ENCODE assay signal across 9 mouse cellular contexts in the genomic region with DNA sequence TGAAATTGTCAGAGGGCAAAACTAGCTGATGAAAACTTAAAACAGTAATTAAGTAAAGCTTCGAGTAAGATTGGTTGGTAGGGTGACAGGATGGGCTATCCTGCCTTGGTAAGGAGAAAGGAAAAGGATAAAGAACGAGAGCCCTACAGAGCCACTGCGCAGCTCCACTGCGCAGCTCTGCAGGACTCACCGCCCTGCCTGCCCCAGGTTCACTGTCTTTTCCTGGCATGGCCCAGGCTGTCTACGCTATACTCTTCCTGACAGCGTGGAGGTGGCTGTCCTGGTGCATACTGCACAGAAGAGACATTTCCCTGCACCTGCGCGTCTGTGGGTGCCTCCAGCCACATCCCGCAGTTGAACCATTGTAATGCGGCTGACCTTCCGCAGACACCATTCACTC.
DNase-seq lines count a peak whose midpoint lies in the region; ATAC-seq and TF ChIP-seq lines count a peak whose summit lies in the region.
"Had no signal": no experiment of that assay in that cellular context is flagged by ENCODE, and none has a peak within 500 bp of the region (broad histone marks: within the 10 kb centered on the region; RNA-seq: fewer than 3 reads in every experiment).

No protein-coding gene starts in this region.

- no peaks in the 10 kb centered on the region for H3K4me1 ChIP-seq in heart, embryonic 12.5 days (replicated peaks)
- H3K4me1 ChIP-seq in cerebellum, adult 2 months (ENCODE audit: control insufficient read depth, insufficient read depth, low read length) = no peaks in the 10 kb centered on the region
- H3K4me1 ChIP-seq in hindbrain, embryonic 11.5 days (replicated peaks; ENCODE audit: control insufficient read depth, insufficient read depth, low read length) = no peaks in the 10 kb centered on the region
- H3K4me1 ChIP-seq in midbrain, embryonic 13.5 days (replicated peaks) = 0 out of 2 replicates have a peak, but pooled peaks cover 4% of the 10 kb centered on the region

- intact Hi-C loops in heart, postnatal 36 days (cut with DNase I) = no loop called here

- DNase-seq in heart, postnatal 36 days = no peak
- DNase-seq in cerebellum, adult 2 months = peak; percentile 37 to 46
- DNase-seq in hindbrain, embryonic 11.5 days (ENCODE audit: low spot score) = peak; percentile 21
- DNase-seq in Muller cell, postnatal 12 days (ENCODE audit: inconsistent ontology term) = no peak
- no peak for DNase-seq in gastrocnemius, adult 8-10 months (ENCODE audit: low spot score in 2 of 2)
- no peak for DNase-seq in spleen, postnatal 14 days (ENCODE audit: low spot score in 2 of 2)

- ATAC-seq in heart, embryonic 12.5 days (ENCODE audit: insufficient number of reproducible peaks, low FRiP score) = no peak
- 0 out of 2 replicates have a peak, but pooled peaks have one; percentile 25 for ATAC-seq in hindbrain, embryonic 11.5 days (ENCODE audit: low FRiP score)
- peak; percentile 68; the same call in 1 of the 2 replicates for ATAC-seq in midbrain, embryonic 13.5 days

- H3K9ac ChIP-seq in heart, embryonic 12.5 days = no peak overlapping the region
- H3K9ac ChIP-seq in hindbrain, embryonic 11.5 days (ENCODE audit: low read depth, low read length) = 0 out of 2 replicates have a peak overlapping the region, but pooled peaks have one; percentile 34
- H3K9ac ChIP-seq in midbrain, embryonic 13.5 days (replicated peaks) = peak overlapping the region; percentile 43

- peaks cover 3% of the 10 kb centered on the region; the same call in 1 of the 2 replicates for H3K27me3 ChIP-seq in heart, embryonic 12.5 days (replicated peaks)
- H3K27me3 ChIP-seq in cerebellum, adult 2 months (ENCODE audit: control insufficient read depth, insufficient read depth, low read length) = no peaks in the 10 kb centered on the region
- H3K27me3 ChIP-seq in hindbrain, embryonic 11.5 days (ENCODE audit: control insufficient read depth, insufficient read depth, low read length) = no peaks in the 10 kb centered on the region
- no peaks in the 10 kb centered on the region for H3K27me3 ChIP-seq in midbrain, embryonic 13.5 days

- no peak overlapping the region for H3K27ac ChIP-seq in heart, embryonic 12.5 days (ENCODE audit: poor library complexity, severe bottlenecking)
- no peak overlapping the region for H3K27ac ChIP-seq in cerebellum, adult 2 months (ENCODE audit: insufficient read depth, low read length)
- H3K27ac ChIP-seq in hindbrain, embryonic 11.5 days (ENCODE audit: low read depth, low read length) = no peak overlapping the region
- H3K27ac ChIP-seq in midbrain, embryonic 13.5 days = no peak overlapping the region
- H3K27ac ChIP-seq: left cerebral cortex, adult 2 months had no signal

- no peak for TF ChIP-seq CTCF in cerebellum, adult 2 months (IDR thresholded peaks at IDR 0.05; ENCODE audit: borderline replicate concordance, insufficient read depth, low read depth, low read length)

- H3K4me3 ChIP-seq in heart, embryonic 12.5 days = peak overlapping the region; percentile 36
- peak overlapping the region; percentile 68 for H3K4me3 ChIP-seq in cerebellum, adult 2 months (replicated peaks; ENCODE audit: insufficient read depth, low read depth, low read length)
- H3K4me3 ChIP-seq in hindbrain, embryonic 11.5 days (ENCODE audit: low read depth, low read length) = peak overlapping the region; percentile 28
- peak overlapping the region; percentile 28 for H3K4me3 ChIP-seq in midbrain, embryonic 13.5 days (replicated peaks)
- H3K4me3 ChIP-seq: left cerebral cortex, adult 2 months had no signal

- WGBS in heart, embryonic 12.5 days = 49% methylated on average over 12 of the region's 12 CpGs
- 59% methylated on average over 12 of the region's 12 CpGs for WGBS in cerebellum, adult 2 months
- 34% methylated on average over 12 of the region's 12 CpGs for WGBS in hindbrain, embryonic 11.5 days
- WGBS in midbrain, embryonic 13.5 days = 42% methylated on average over 12 of the region's 12 CpGs

- H3K9me3 ChIP-seq in heart, embryonic 12.5 days (replicated peaks) = no peaks in the 10 kb centered on the region
- no peaks in the 10 kb centered on the region for H3K9me3 ChIP-seq in hindbrain, embryonic 11.5 days (ENCODE audit: control insufficient read depth, low read length)
- no peaks in the 10 kb centered on the region for H3K9me3 ChIP-seq in midbrain, embryonic 13.5 days

- no peaks in the 10 kb centered on the region for H3K36me3 ChIP-seq in heart, embryonic 12.5 days
- H3K36me3 ChIP-seq in hindbrain, embryonic 11.5 days (ENCODE audit: control insufficient read depth, insufficient read depth, low read length) = no peaks in the 10 kb centered on the region
- H3K36me3 ChIP-seq in midbrain, embryonic 13.5 days = no peaks in the 10 kb centered on the region

- no peak for TF ChIP-seq POLR2A in cerebellum, adult 2 months (IDR thresholded peaks at IDR 0.05; ENCODE audit: borderline replicate concordance, insufficient read depth, low read length)

- H3K4me2 ChIP-seq in heart, embryonic 12.5 days = peak overlapping the region; percentile 64
- H3K4me2 ChIP-seq in hindbrain, embryonic 11.5 days (replicated peaks; ENCODE audit: low read depth, low read length) = peak overlapping the region; percentile 32
- peak overlapping the region; percentile 43 for H3K4me2 ChIP-seq in midbrain, embryonic 13.5 days (replicated peaks)

Comparison
In these comparisons a context has a peak if more than half of its experiments do, and no peak if none do; other contexts are left out.
1. DNase-seq: peak in cerebellum, adult 2 months (2 of 2) and hindbrain, embryonic 11.5 days (single experiment); none in heart, postnatal 36 days (0 of 2), Muller cell, postnatal 12 days (single experiment), gastrocnemius, adult 8-10 months (0 of 2) and spleen, postnatal 14 days (0 of 2).
2. Peak in every context shown above with its lines, with median percentiles within 50 percentile points of each other: H3K4me2 ChIP-seq and H3K4me3 ChIP-seq.